Comparison of ENCODE assay signal across 30 mouse cellular contexts in the genomic region with DNA sequence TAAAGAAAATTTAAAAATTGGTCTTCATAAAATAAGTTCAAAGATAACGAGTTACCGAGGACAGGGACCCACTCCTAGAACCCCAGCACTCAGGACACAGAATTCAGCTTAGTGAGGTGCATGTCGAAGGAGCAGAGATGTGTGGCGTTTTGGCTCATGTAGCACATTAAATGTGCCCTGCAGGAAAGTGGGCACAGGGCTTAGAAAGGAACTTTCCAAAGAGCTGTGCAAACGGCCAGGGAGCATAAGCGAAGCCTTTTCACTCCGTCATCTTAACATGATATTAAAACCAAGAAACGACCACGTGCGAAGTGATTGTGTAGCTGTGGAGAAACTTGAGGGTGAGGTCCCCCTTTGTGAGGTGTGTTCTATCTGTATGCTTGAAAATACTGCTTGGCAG.
"Had no signal": no experiment of that assay in that cellular context is flagged by ENCODE, and none has a peak within 500 bp of the region (broad histone marks: within the 10 kb centered on the region; RNA-seq: fewer than 3 reads in every experiment).

No protein-coding gene starts in this region.

- H3K4me1 ChIP-seq: limb, embryonic 10.5 days; limb, embryonic 12.5 days; limb, embryonic 13.5 days; midbrain, embryonic 10.5 days; midbrain, embryonic 12.5 days had no signal

- H3K27me3 ChIP-seq: limb, embryonic 12.5 days; limb, embryonic 13.5 days; limb, embryonic 15.5 days; liver, embryonic 12.5 days; liver, embryonic 13.5 days; liver, embryonic 15.5 days; lung, embryonic 15.5 days; megakaryocyte, embryonic 14.5 days; midbrain, embryonic 12.5 days; midbrain, embryonic 15.5 days; neural tube, embryonic 12.5 days had no signal

- H3K9me3 ChIP-seq: limb, embryonic 10.5 days; limb, embryonic 12.5 days; limb, embryonic 13.5 days; limb, embryonic 15.5 days; liver, embryonic 12.5 days; liver, embryonic 13.5 days; liver, embryonic 15.5 days; lung, embryonic 15.5 days; megakaryocyte, embryonic 14.5 days; midbrain, embryonic 10.5 days; midbrain, embryonic 12.5 days; midbrain, embryonic 15.5 days; neural tube, embryonic 12.5 days had no signal

- H3K4me3 ChIP-seq: limb, embryonic 10.5 days; limb, embryonic 12.5 days; limb, embryonic 13.5 days; limb, embryonic 15.5 days; liver, embryonic 12.5 days; liver, embryonic 13.5 days; liver, embryonic 15.5 days; lung, embryonic 15.5 days; megakaryocyte, embryonic 14.5 days; midbrain, embryonic 10.5 days; midbrain, embryonic 12.5 days; midbrain, embryonic 15.5 days; myocyte; neural tube, embryonic 12.5 days had no signal

- DNase-seq: left cerebral cortex, postnatal 4 days; liver; liver, embryonic 13.5 days; liver, postnatal 0 days; lung, adult 18-20 months; lung, adult 2 months; lung, embryonic 14.5 days; lung, postnatal 10 days; lung, postnatal 14 days; lung, postnatal 36 days; lung, postnatal 4 days; midbrain, embryonic 14.5 days had no signal

- H3K36me3 ChIP-seq: midbrain, embryonic 15.5 days had no signal

- H3K9ac ChIP-seq: limb, embryonic 12.5 days; limb, embryonic 13.5 days; limb, embryonic 15.5 days; liver, embryonic 12.5 days; liver, embryonic 13.5 days; liver, embryonic 14.5 days; liver, embryonic 15.5 days; liver, postnatal 0 days; lung, embryonic 14.5 days; lung, embryonic 15.5 days; midbrain, embryonic 12.5 days; midbrain, embryonic 15.5 days; neural tube, embryonic 12.5 days had no signal

- ATAC-seq: liver, embryonic 12.5 days; liver, postnatal 0 days; lung, postnatal 0 days; midbrain, embryonic 15.5 days; midbrain, embryonic 16.5 days had no signal

- H3K4me2 ChIP-seq: limb, embryonic 12.5 days; limb, embryonic 13.5 days; limb, embryonic 15.5 days; liver, embryonic 11.5 days; liver, embryonic 12.5 days; liver, embryonic 13.5 days; liver, embryonic 15.5 days; lung, embryonic 14.5 days; lung, embryonic 15.5 days; midbrain, embryonic 12.5 days; midbrain, embryonic 15.5 days; neural tube, embryonic 12.5 days had no signal

- H3K27ac ChIP-seq: limb, embryonic 10.5 days; limb, embryonic 12.5 days; limb, embryonic 13.5 days; limb, embryonic 15.5 days; liver, embryonic 12.5 days; liver, embryonic 13.5 days; liver, embryonic 14.5 days; liver, embryonic 15.5 days; lung, embryonic 15.5 days; macrophage; midbrain, embryonic 10.5 days; midbrain, embryonic 12.5 days; midbrain, embryonic 15.5 days; neural tube, embryonic 12.5 days had no signal
